Mouse (Mus musculus): ENCODE data around the gene Vmn1r104.
"Not testable (repeated sequence)": the region's sequence is repeated elsewhere in the genome, so short reads cannot be mapped to it uniquely, and the experiment has no call there.

The Vmn1r104 gene

GRCm38 (mm10) chr7:20533537-20533936 lies at the start of gene Vmn1r104:
Gene Vmn1r104, plus strand, starts transcription at chr7:20533837.
- not testable (repeated sequence) for DNase-seq

- DNase-seq: not testable (repeated sequence)
Observed at GRCm38 (mm10) chr7:20510434-20510833, 23.2 kb upstream of the Vmn1r104 start, which contains the start of gene Vmn1r103. Gene Vmn1r103, minus strand, starts transcription at chr7:20510534.

GRCm38 (mm10) chr7:20545657-20546056 lies 12.0 kb downstream of the Vmn1r104 start, which contains the start of gene Gm5726:
Gene Gm5726, minus strand, starts transcription at chr7:20545757.
- not testable (repeated sequence) for DNase-seq

- not testable (repeated sequence) for DNase-seq
Observed at GRCm38 (mm10) chr7:20576141-20576540, 42.5 kb downstream of the Vmn1r104 start, which contains the start of gene Gm4141. Gene Gm4141, minus strand, starts transcription at chr7:20576241.

Data from kidney, postnatal 25 days (tissue).